In the genomic region with DNA sequence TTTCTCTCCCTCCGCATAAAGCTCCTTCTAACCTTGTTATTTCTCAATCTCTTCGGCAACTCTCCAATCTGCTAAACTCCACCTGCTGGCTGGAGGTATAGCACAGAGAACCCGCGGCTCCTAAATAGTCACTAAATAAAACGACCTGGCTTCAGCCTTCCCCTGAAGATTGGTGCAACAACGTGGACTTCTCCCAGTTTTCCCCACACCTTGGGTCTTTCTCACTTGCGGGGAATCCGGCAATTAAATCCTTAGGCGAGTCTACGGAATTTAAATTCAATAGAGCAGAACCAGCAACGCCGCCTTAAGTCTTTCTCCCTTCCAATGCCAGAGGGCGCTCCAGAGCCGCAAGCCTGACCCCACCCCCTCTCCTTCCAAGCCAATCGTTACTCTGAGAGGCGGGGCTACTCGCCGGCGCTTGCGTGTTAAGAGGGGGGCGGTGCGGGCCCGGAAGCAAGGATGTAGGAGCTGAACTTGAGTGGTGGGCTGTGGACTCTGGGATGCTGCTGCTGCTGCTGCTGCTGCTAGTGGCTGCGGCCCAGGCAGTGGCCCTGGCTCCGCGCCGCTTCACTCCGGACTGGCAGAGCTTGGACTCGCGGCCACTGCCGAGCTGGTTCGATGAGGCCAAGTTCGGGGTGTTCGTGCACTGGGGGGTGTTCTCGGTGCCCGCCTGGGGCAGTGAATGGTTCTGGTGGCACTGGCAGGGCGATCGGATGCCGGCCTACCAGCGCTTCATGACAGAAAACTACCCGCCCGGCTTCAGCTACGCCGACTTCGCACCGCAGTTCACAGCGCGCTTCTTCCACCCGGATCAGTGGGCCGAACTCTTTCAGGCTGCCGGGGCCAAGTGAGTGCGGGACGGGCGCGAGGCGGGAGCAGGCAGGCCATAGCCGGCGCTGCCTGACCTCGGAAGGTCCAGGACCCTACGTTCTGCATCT, we compare ENCODE assay signal across 8 mouse cellular contexts. TPM values are rescaled to one million over a fixed set of nuclear protein-coding genes. Genes with fewer than 3 reads are reported as not detected.
DNase-seq lines count a peak whose midpoint lies in the region; ATAC-seq and TF ChIP-seq lines count a peak whose summit lies in the region.

A gene (plus strand): TSS at position 432 of the 938 bp plus-strand sequence.

- peak within 1 kb of the TSS; percentile 58 for H3K4me3 ChIP-seq in embryonic facial prominence, embryonic 14.5 days (ENCODE audit: low read depth, low read length)
- peak within 1 kb of the TSS; percentile 84 for H3K4me3 ChIP-seq in heart, adult 2 months
- peak within 1 kb of the TSS; percentile 80 for H3K4me3 ChIP-seq in limb, embryonic 13.5 days
- peak within 1 kb of the TSS; percentile 57 for H3K4me3 ChIP-seq in midbrain, embryonic 16.5 days (ENCODE audit: low read depth, low read length)

- intact Hi-C loops in heart, adult 2 months (cut with DNase I), result loop anchor here (1.0 to 5.0 kb wide), 4 partner anchors 26 to 118 kb away; a partner anchor contains a TSS

- 0 out of 2 replicates have a peak, but pooled peaks cover 15% of the 10 kb centered on the region for H3K36me3 ChIP-seq in embryonic facial prominence, embryonic 14.5 days (ENCODE audit: control insufficient read depth, insufficient read depth, low read length)
- no peaks in the 10 kb centered on the region for H3K36me3 ChIP-seq in heart, adult 2 months (ENCODE audit: control insufficient read depth, insufficient read depth, low read length)
- peaks cover 23% of the 10 kb centered on the region for H3K36me3 ChIP-seq in limb, embryonic 13.5 days
- peaks cover 1% of the 10 kb centered on the region; the same call in 1 of the 2 replicates for H3K36me3 ChIP-seq in midbrain, embryonic 16.5 days (ENCODE audit: control insufficient read depth, insufficient read depth, low read length)

- peak; percentile 74 for TF ChIP-seq POLR2A in heart, adult 2 months (IDR thresholded peaks at IDR 0.05; ENCODE audit: insufficient read depth, low read depth, low read length)

- WGBS in embryonic facial prominence, embryonic 14.5 days, result 2% methylated on average over 56 of the region's 60 CpGs
- under 1% methylated on average over 60 of the region's 60 CpGs for WGBS in heart, adult 2 months
- WGBS in limb, embryonic 13.5 days, result 1% methylated on average over 60 of the region's 60 CpGs
- 1% methylated on average over 58 of the region's 60 CpGs for WGBS in midbrain, embryonic 16.5 days

- TF ChIP-seq CTCF in heart, adult 2 months (IDR thresholded peaks at IDR 0.05), result peak; percentile 92

- TF ChIP-seq EP300 in heart, adult 2 months (IDR thresholded peaks at IDR 0.05; ENCODE audit: insufficient read depth, low read depth, low read length), result no peak

- peak; percentile 97 for ATAC-seq in embryonic facial prominence, embryonic 14.5 days (ENCODE audit: low read depth)
- ATAC-seq in limb, embryonic 13.5 days (ENCODE audit: low FRiP score, low read depth), result peak; percentile 97
- peak; percentile 97 for ATAC-seq in midbrain, embryonic 16.5 days

- no peaks in the 10 kb centered on the region for H3K79me2 ChIP-seq in heart, adult 2 months (replicated peaks; ENCODE audit: control insufficient read depth, insufficient read depth, low read length)

- H3K27ac ChIP-seq in embryonic facial prominence, embryonic 14.5 days (replicated peaks; ENCODE audit: low read depth, low read length), result peak within 1 kb of the TSS; percentile 74
- H3K27ac ChIP-seq in heart, adult 2 months, result peak within 1 kb of the TSS; percentile 83
- H3K27ac ChIP-seq in limb, embryonic 13.5 days, result peak within 1 kb of the TSS; percentile 77
- H3K27ac ChIP-seq in midbrain, embryonic 16.5 days (ENCODE audit: low read length), result peak within 1 kb of the TSS; percentile 76

- H3K4me1 ChIP-seq in embryonic facial prominence, embryonic 14.5 days (ENCODE audit: control insufficient read depth, insufficient read depth, low read length), result peaks cover 5% of the 10 kb centered on the region
- H3K4me1 ChIP-seq in heart, adult 2 months (ENCODE audit: control insufficient read depth, insufficient read depth, low read length), result peaks cover 3% of the 10 kb centered on the region
- peaks cover 10% of the 10 kb centered on the region for H3K4me1 ChIP-seq in limb, embryonic 13.5 days
- peaks cover 8% of the 10 kb centered on the region for H3K4me1 ChIP-seq in midbrain, embryonic 16.5 days (ENCODE audit: control insufficient read depth, insufficient read depth, low read length)

- peak; percentile 94 for DNase-seq in 3T3-L1 (ENCODE audit: low read depth, low spot score)
- DNase-seq in adrenal gland, postnatal 4 days (ENCODE audit: low spot score in 2 of 2), result peak; percentile 87 to 93
- DNase-seq in embryonic facial prominence, embryonic 14.5 days (ENCODE audit: low spot score), result peak; percentile 98
- peak; percentile 95 to 96 for DNase-seq in heart, adult 2 months
- peak; percentile 95 to 98 for DNase-seq in kidney, adult 8-10 months
- DNase-seq in spleen, postnatal 10 days (ENCODE audit: low spot score in 2 of 2), result peak; percentile 97 to 98

- H3K9me3 ChIP-seq in embryonic facial prominence, embryonic 14.5 days (ENCODE audit: control insufficient read depth, low read length), result no peaks in the 10 kb centered on the region
- no peaks in the 10 kb centered on the region for H3K9me3 ChIP-seq in limb, embryonic 13.5 days
- H3K9me3 ChIP-seq in midbrain, embryonic 16.5 days (replicated peaks; ENCODE audit: control insufficient read depth, low read length, poor library complexity, severe bottlenecking), result no peaks in the 10 kb centered on the region

- no peaks in the 10 kb centered on the region for H3K27me3 ChIP-seq in embryonic facial prominence, embryonic 14.5 days (replicated peaks; ENCODE audit: control insufficient read depth, insufficient read depth, low read length)
- H3K27me3 ChIP-seq in heart, adult 2 months (ENCODE audit: control insufficient read depth, insufficient read depth, low read length), result no peaks in the 10 kb centered on the region
- no peaks in the 10 kb centered on the region for H3K27me3 ChIP-seq in limb, embryonic 13.5 days
- H3K27me3 ChIP-seq in midbrain, embryonic 16.5 days (ENCODE audit: control insufficient read depth, insufficient read depth, low read depth, low read length), result no peaks in the 10 kb centered on the region

- peak within 1 kb of the TSS; percentile 76 for H3K9ac ChIP-seq in embryonic facial prominence, embryonic 14.5 days (ENCODE audit: low read depth, low read length)
- peak within 1 kb of the TSS; percentile 82 for H3K9ac ChIP-seq in heart, adult 2 months (ENCODE audit: low read depth, low read length)
- H3K9ac ChIP-seq in limb, embryonic 13.5 days, result peak within 1 kb of the TSS; percentile 84
- H3K9ac ChIP-seq in midbrain, embryonic 16.5 days (ENCODE audit: low read depth, low read length), result peak within 1 kb of the TSS; percentile 74

- peak within 1 kb of the TSS; percentile 86 for H3K4me2 ChIP-seq in embryonic facial prominence, embryonic 14.5 days (ENCODE audit: low read depth, low read length)
- H3K4me2 ChIP-seq in limb, embryonic 13.5 days (replicated peaks), result peak within 1 kb of the TSS; percentile 91
- H3K4me2 ChIP-seq in midbrain, embryonic 16.5 days (ENCODE audit: low read length), result peak within 1 kb of the TSS; percentile 91

RNA-seq across cellular contexts. Expression of the gene that starts here (rescaled TPM):
- 10 to 100 TPM; 88.2 to 99.0 TPM for total RNA-seq in adrenal gland, postnatal 4 days (2021)
- polyA plus RNA-seq in embryonic facial prominence, embryonic 14.5 days (2014; fragmentation: Nextera tagmentation; extraction: Ambion mirVana), result 70.2 and 79.5 TPM in 2 replicates
- total RNA-seq in heart, adult 2 months (2021), result 10 to 100 TPM; 30.4 to 34.6 TPM
- 24.0 and 25.3 TPM in 2 replicates for polyA plus RNA-seq in heart, adult 2 months (2012; rRNA removed)
- polyA plus RNA-seq in limb, embryonic 13.5 days (2015; fragmentation: Nextera tagmentation; extraction: Ambion mirVana), result 69.0 and 73.8 TPM in 2 replicates
- 66.0 and 70.1 TPM in 2 replicates for polyA plus RNA-seq in midbrain, embryonic 16.5 days (2015; fragmentation: Nextera tagmentation; extraction: Ambion mirVana)

Comparison
In these comparisons a context has a peak if more than half of its experiments do, and no peak if none do; other contexts are left out.
1. Peak in every context shown above with its lines: DNase-seq, ATAC-seq, H3K4me3 ChIP-seq and H3K27ac ChIP-seq.